Mouse (Mus musculus): ENCODE data around the gene Pten. TPM values are rescaled to one million over a fixed set of nuclear protein-coding genes. Genes with fewer than 3 reads are reported as not detected.

The Pten gene
- polyA plus RNA-seq, 1 experiment = 60.7 TPM

GRCm38 (mm10) chr19:32869053-32869680, 111.9 kb downstream of the Pten start:
- Histone ChIP-seq H3K4me3 (ENCODE audit: insufficient read depth, low read length) (no peak overlapping the region), H3K4me1 (ENCODE audit: control insufficient read depth, insufficient read depth, low read length) (no peaks in the 10 kb centered on the region), H3K27ac (ENCODE audit: insufficient read depth, low read length) (no peak overlapping the region)
- TF ChIP-seq CTCF (IDR thresholded peaks at IDR 0.05; ENCODE audit: extremely low read depth, insufficient read depth, low read length) = no peak
- TF ChIP-seq POLR2A (IDR thresholded peaks at IDR 0.05; ENCODE audit: extremely low read depth, insufficient read depth, low read length) = no peak

GRCm38 (mm10) chr19:32873904-32874637, 116.8 kb downstream of the Pten start:
- TF ChIP-seq CTCF (IDR thresholded peaks at IDR 0.05; ENCODE audit: extremely low read depth, insufficient read depth, low read length) = no peak
- TF ChIP-seq POLR2A (IDR thresholded peaks at IDR 0.05; ENCODE audit: extremely low read depth, insufficient read depth, low read length) = no peak
- Histone ChIP-seq H3K4me1 (ENCODE audit: control insufficient read depth, insufficient read depth, low read length) (no peaks in the 10 kb centered on the region), H3K4me3 (ENCODE audit: insufficient read depth, low read length) (no peak overlapping the region), H3K27ac (ENCODE audit: insufficient read depth, low read length) (no peak overlapping the region)

Other genes with a start within 250 kb of the Pten start
- 8.6 and 10.3 TPM in 2 replicates for gene Papss2, start 161.7 kb upstream of the Pten start, polyA plus RNA-seq (2012; rRNA removed)
- gene Atad1, start 17.7 kb upstream of the Pten start, polyA plus RNA-seq (2012; rRNA removed) = 69.5 and 71.0 TPM in 2 replicates

All from cortical plate, adult 2 months (tissue).